Mouse (Mus musculus) small intestine, adult 2 months (tissue): ENCODE results near the gene Phactr3. TPM values are rescaled to one million over a fixed set of nuclear protein-coding genes. Genes with fewer than 3 reads are reported as not detected.
"Not testable (repeated sequence)": the region's sequence is repeated elsewhere in the genome, so short reads cannot be mapped to it uniquely, and the experiment has no call there.

Experiments
- H3K27ac ChIP-seq: fragments of 200-500 bp; 2 replicates; pipeline ENCODE4 v1.5.1; 2012; ENCODE audit warnings: low read depth, low read length, control low read depth, inconsistent platforms; ENCODE audit not compliant: insufficient read depth
- H3K27me3 ChIP-seq: fragments of 200-500 bp; 2 replicates; pipeline ENCODE4 v1.6.1; 2012; ENCODE audit warnings: mild to moderate bottlenecking, moderate library complexity, low read length, inconsistent platforms; ENCODE audit not compliant: control insufficient read depth, insufficient read depth
- H3K36me3 ChIP-seq: fragments of 200-500 bp; 2 replicates; pipeline ENCODE4 v1.6.1; 2012; ENCODE audit warnings: mild to moderate bottlenecking, low read length, control low read depth, inconsistent platforms; ENCODE audit not compliant: control insufficient read depth, insufficient read depth
- H3K4me1 ChIP-seq: fragments of 200-500 bp; 2 replicates; pipeline ENCODE4 v1.6.1; 2012; ENCODE audit warnings: low read length, inconsistent platforms, mixed read lengths; ENCODE audit not compliant: control insufficient read depth, insufficient read depth, insufficient read length
- H3K4me3 ChIP-seq: fragments of 200-500 bp; 2 replicates; pipeline ENCODE4 v1.5.1; 2012; ENCODE audit warnings: low read depth, mild to moderate bottlenecking, control low read depth, inconsistent platforms, low read length, moderate library complexity
- CTCF ChIP-seq: fragments of 200-500 bp; IDR thresholded peaks from 2 replicates; pipeline ENCODE4 v1.5.1; 2012; ENCODE audit warnings: low read depth, mild to moderate bottlenecking, control low read depth, inconsistent platforms, low read length, moderate library complexity, mixed read lengths; ENCODE audit not compliant: insufficient replicate concordance, insufficient read length; ENCODE audit errors: extremely low read depth
- POLR2A ChIP-seq: fragments of 200-500 bp; IDR thresholded peaks from 2 replicates; pipeline ENCODE4 v1.6.1; 2012; ENCODE audit warnings: low read depth, mild to moderate bottlenecking, control low read depth, inconsistent platforms, low read length, moderate library complexity
- WGBS: fragments of 180-500 bp; shearing (Covaris S2); methylation state at CpG from one replicate; pipeline ENCODE4 v1.1.7; 2018; 5-methylcytosine and 5-hydroxymethylcytosine counted together
- polyA plus RNA-seq: library from polyadenylated mRNA; depleted of rRNA; stranded (reverse); fragments of >200 nt; gene quantifications from 2 replicates; pipeline ENCODE4 v1.2.3, GENCODE M21; 2012; rRNA removed

Phactr3 gene
- polyA plus RNA-seq, 1 experiment: 0.10 TPM

GRCm38 (mm10) chr2:178326750-178327465, 208.1 kb downstream of the Phactr3 start:
- Histone ChIP-seq H3K4me1 (no peaks in the 10 kb centered on the region; the same call in 1 of the 2 replicates), H3K27me3 (no peaks in the 10 kb centered on the region), H3K36me3 (no peaks in the 10 kb centered on the region), H3K4me3 (no peak overlapping the region), H3K27ac (no peak overlapping the region)
- WGBS: 10% methylated on average over 5 of the region's 5 CpGs
- TF ChIP-seq CTCF (no peak), POLR2A (no peak)

GRCm38 (mm10) chr2:178327466-178328040, 208.8 kb downstream of the Phactr3 start:
- Histone ChIP-seq H3K36me3 (no peaks in the 10 kb centered on the region), H3K4me1 (no peaks in the 10 kb centered on the region; the same call in 1 of the 2 replicates), H3K27ac (no peak overlapping the region), H3K4me3 (no peak overlapping the region), H3K27me3 (no peaks in the 10 kb centered on the region)
- whole genome bisulfite sequencing: 7% methylated on average over 12 of the region's 12 CpGs
- TF ChIP-seq CTCF (no peak), POLR2A (no peak)

- Histone ChIP-seq H3K36me3 (no peaks in the 10 kb centered on the region), H3K4me3 (no peak overlapping the region), H3K4me1 (no peaks in the 10 kb centered on the region; the same call in 1 of the 2 replicates), H3K27me3 (no peaks in the 10 kb centered on the region), H3K27ac (no peak overlapping the region)
- no peak for TF ChIP-seq POLR2A
- TF ChIP-seq CTCF: no peak
- 65% methylated on average over 5 of the region's 5 CpGs for WGBS
Observed at GRCm38 (mm10) chr2:178329551-178329950, 210.8 kb downstream of the Phactr3 start.

GRCm38 (mm10) chr2:178329986-178330385, 211.2 kb downstream of the Phactr3 start:
- WGBS: 43% methylated on average over 1 of the region's 1 CpGs
- H3K36me3 ChIP-seq: no peaks in the 10 kb centered on the region
- H3K4me1 ChIP-seq: no peaks in the 10 kb centered on the region; the same call in 1 of the 2 replicates
- H3K27ac ChIP-seq: no peak overlapping the region
- H3K4me3 ChIP-seq: no peak overlapping the region
- H3K27me3 ChIP-seq: no peaks in the 10 kb centered on the region
- TF ChIP-seq CTCF (no peak), POLR2A (no peak)

- Histone ChIP-seq H3K4me3 (no peak overlapping the region), H3K27me3 (no peaks in the 10 kb centered on the region; the same call in 1 of the 2 replicates), H3K27ac (no peak overlapping the region), H3K4me1 (no peaks in the 10 kb centered on the region), H3K36me3 (no peaks in the 10 kb centered on the region)
- TF ChIP-seq POLR2A (no peak), CTCF (no peak)
- WGBS: 52% methylated on average over 1 of the region's 1 CpGs
Observed at GRCm38 (mm10) chr2:178337878-178338277, 219.1 kb downstream of the Phactr3 start.

GRCm38 (mm10) chr2:178339044-178339443, 220.3 kb downstream of the Phactr3 start:
- WGBS: 1% methylated on average over 2 of the region's 2 CpGs
- Histone ChIP-seq H3K27me3 (no peaks in the 10 kb centered on the region; the same call in 1 of the 2 replicates), H3K36me3 (no peaks in the 10 kb centered on the region), H3K27ac (no peak overlapping the region), H3K4me3 (no peak overlapping the region), H3K4me1 (no peaks in the 10 kb centered on the region)
- TF ChIP-seq POLR2A: no peak
- TF ChIP-seq CTCF: no peak

- H3K27ac ChIP-seq, H3K27me3 ChIP-seq, H3K36me3 ChIP-seq, H3K4me3 ChIP-seq, H3K4me1 ChIP-seq: not testable (repeated sequence)
Observed at GRCm38 (mm10) chr2:178342105-178342504, 223.3 kb downstream of the Phactr3 start.

- no peaks in the 10 kb centered on the region for H3K36me3 ChIP-seq
- WGBS: 20% methylated on average over 4 of the region's 4 CpGs
- H3K4me3 ChIP-seq: no peak overlapping the region
- no peaks in the 10 kb centered on the region for H3K4me1 ChIP-seq
- TF ChIP-seq POLR2A (no peak), CTCF (no peak)
- no peak overlapping the region for H3K27ac ChIP-seq
- H3K27me3 ChIP-seq: no peaks in the 10 kb centered on the region; the same call in 1 of the 2 replicates
Observed at GRCm38 (mm10) chr2:178342597-178342996, 223.8 kb downstream of the Phactr3 start.

Other genes with a start within 250 kb of the Phactr3 start
- 0.16 TPM in 1 of 2 replicates, not detected in the other for gene Gm14327, start 221.9 kb upstream of the Phactr3 start, polyA plus RNA-seq
- gene Zfp972, start 193.4 kb upstream of the Phactr3 start, polyA plus RNA-seq: not detected in 2 replicates
- gene Gm14326, start 161.7 kb upstream of the Phactr3 start, polyA plus RNA-seq: 0.33 and 0.62 TPM in 2 replicates
- gene Zfp971, start 95.7 kb upstream of the Phactr3 start, polyA plus RNA-seq: 0.25 TPM in 2 replicates
- 0.10 TPM in 1 of 2 replicates, not detected in the other for gene Zfp931, start 40.5 kb upstream of the Phactr3 start, polyA plus RNA-seq